Mouse (Mus musculus) monocyte, adult 5-6 weeks (primary cell): ENCODE measurements around the gene Atl3. TPM values are rescaled to one million over a fixed set of nuclear protein-coding genes. Genes with fewer than 3 reads are reported as not detected.
A peak's percentile ranks its signal among the peaks of the same experiment; 100 is the strongest.

Experiments used
- ATAC-seq: fragments of 153-309, 156-312 bp; replicated peaks from 2 replicates; pipeline ENCODE4 v1.8.0; 2017; ENCODE audit warnings: mild to moderate bottlenecking; ENCODE audit not compliant: low TSS enrichment, insufficient number of reproducible peaks, severe bottlenecking, poor library complexity, low FRiP score
- total RNA-seq: library from RNA; stranded (forward); fragments of 200-1000, 200-491, 200-594 nt; gene quantifications from 3 replicates; pipeline ENCODE4 v1.2.3, GENCODE M21; 2017

Atl3 gene
- total RNA-seq, 1 experiment from 2014 or later: 49.7 TPM

DNA sequence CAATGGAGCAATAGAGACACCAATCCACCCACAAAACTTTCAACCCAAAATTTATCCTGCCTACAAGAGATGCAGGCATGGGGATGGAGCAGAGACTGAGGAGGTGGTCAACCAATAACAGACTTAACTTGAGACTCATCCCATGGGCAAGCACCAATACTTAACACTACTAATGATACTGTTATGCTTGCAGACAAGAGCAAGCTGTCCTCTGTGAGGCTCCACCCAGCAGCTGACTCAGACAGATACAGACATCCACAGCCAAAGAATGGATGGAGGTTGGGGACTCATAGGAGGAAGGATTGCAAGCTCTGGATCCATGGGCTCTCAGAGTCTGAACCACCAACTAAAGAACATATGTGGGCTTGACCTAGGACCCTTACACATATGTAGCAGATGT, 59.6 kb downstream of the Atl3 start:
- no peak for ATAC-seq

DNA sequence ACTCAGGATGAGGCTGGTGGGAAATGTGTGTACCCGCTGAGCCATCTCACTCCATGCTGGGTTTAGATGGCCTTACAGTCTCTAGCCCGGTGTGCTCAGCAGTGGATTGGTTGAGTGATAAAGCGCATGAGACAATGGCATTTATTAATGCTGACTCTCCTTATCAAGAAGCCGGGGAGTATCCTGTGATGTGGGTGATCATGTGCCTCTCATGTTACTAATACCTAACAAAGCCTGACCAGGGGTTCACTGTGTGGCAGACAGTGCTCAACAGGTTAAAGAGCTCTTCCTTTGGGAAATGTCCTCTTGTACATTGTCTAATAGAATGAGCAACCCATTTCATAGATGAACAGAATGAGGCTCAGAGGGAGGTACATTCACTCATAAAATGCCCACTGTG, 61.0 kb downstream of the Atl3 start:
- no peak for ATAC-seq

DNA sequence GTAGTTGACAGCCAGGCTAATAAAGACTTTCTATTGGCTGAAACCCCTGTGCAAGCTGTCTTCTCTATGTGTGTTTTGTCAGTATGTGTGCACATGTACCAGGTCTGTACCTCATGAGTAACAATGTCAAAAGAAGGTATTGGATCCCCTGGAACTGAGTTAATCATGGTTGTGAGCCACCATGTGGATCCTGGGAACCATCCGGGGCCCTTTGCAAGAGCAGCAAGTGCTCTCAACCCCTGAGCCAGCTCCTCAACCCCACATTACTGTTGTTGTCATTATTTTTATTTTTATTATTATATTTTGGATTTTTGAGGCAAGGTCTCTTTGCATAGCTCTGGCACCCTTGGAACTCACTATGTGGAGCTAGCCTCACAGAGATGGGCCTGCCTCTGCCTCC, 62.8 kb downstream of the Atl3 start:
- ATAC-seq: no peak

DNA sequence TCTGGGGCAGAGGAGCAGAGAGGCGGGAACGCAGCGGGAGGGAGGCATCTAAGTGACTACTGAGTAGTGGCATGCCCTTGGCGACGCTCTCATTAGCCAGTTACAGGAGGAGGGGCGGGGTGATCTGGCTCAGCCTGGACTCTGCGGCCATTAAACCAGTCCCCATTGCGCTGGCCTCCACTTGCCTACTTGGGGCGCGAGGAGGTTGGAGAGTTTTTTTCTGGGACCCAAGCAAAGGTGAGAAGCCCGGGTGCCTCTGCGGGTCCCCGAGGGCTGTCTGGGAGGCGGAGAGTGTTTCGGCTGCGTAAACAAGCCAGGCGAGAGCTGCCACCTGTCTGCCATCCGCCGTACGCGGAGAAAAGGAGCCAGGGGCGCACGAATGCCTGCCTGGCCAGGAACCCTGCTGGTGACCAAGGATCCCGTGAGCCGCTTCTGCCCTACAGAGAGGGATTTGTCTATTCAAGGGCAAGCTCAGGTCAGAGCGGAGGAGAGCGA, 63.5 kb downstream of the Atl3 start, which contains the start of gene Pla2g16:
Gene Pla2g16, plus strand, starts transcription at position 132 of the 495 bp plus-strand sequence.
- peak; percentile 83 for ATAC-seq

DNA sequence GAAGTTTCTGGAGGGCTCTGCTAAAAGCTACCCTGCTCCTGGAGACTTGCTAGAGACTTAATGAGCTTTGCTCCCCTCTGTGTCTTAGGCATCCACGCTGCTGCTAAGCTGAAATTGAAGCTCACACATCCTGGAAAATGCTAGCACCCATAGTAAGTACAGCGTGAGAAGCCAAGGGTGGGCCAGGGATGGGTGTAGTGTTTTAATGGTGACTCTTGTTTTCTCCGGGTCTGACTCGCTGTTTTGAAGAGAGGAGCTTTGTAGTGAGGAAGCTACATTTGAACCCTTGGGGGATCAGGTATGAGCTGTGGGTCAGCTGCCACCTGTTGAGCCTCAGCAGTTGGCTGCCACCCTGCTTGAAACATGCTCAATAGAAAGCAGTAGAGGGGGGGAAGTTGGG, 64.0 kb downstream of the Atl3 start:
- ATAC-seq: no peak

DNA sequence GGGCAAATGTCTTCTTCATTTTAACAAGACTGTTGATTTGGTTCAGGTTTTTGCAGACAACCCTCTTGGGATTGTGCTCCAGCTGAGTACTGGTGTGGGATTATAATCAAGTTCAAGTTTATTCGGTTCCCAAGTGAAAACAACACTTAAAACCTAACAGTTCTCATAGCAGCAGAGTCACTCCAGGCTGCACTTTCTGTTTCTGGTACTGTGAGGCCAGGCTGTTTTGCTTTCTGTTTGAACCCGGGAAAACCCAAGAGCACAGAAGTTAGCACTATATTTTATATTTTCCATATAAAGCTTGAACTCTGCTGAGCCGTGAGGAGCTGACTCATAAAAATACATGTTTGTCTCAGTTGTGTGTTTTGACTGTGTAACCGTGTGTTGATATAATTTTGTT, 64.8 kb downstream of the Atl3 start:
- ATAC-seq: no peak

DNA sequence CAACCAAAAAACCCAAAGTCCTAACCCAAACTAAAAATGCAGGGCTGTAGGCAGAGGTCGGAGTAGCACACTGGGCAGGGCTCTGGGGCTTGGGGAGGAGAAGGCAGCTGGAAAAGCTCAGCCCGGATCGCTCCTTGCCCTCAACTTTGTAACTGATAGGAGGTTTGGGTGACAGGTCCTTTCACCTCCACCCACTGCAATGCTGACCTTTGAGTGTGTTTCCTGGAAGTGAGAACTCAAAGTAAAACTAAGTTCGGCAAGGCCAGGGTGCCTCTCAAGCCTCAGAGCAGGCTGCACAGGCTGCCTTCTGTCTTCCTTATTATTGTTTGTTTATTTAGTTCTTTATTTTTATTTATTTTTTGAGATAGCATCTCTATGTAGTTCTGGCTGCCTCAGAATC, 66.1 kb downstream of the Atl3 start:
- no peak for ATAC-seq

DNA sequence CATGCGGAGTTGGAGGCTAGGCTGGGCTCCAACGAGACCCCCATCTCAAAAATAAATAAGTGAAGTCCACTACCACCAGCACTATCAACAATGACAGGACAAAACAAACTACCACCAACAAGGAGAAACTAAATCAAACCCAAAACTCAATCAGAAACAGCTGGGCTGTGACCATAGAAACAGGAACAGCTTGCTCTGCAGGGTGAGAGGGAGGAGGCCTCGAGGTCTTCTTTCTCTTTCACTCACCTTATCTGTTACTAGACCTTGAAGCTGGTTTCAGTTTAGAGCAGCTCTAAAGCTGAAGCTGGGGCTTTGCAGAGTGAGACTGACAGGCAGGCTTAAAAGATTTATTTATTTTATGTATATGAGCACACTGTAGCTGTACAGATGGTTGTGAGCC, 67.6 kb downstream of the Atl3 start:
- ATAC-seq: no peak

DNA sequence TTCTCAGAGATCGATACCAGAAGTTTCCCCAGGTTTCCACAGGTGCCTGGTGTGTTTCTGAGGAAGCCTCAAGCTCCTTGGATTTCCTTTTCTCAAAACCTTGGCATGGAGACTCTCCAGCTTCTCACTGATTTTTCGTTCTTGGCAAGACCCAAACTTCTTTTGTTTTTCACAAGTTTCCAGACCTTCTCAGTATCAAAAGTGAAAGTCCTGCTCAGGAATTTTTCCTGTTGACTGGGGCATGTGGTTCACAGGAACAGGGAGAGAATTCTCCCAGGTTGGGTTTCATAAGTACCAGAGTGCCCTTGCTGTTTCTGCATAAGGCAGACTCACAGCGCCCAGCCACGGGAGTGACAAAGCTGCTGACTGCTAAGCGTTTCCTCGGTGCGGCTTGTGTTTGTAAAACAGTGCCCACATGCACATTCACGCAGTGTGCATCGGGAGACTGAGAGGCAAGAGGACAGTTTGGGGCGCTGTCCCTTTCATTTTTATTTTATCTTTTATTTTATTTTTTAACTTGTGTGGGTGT, 68.8 kb downstream of the Atl3 start:
- ATAC-seq: no peak

DNA sequence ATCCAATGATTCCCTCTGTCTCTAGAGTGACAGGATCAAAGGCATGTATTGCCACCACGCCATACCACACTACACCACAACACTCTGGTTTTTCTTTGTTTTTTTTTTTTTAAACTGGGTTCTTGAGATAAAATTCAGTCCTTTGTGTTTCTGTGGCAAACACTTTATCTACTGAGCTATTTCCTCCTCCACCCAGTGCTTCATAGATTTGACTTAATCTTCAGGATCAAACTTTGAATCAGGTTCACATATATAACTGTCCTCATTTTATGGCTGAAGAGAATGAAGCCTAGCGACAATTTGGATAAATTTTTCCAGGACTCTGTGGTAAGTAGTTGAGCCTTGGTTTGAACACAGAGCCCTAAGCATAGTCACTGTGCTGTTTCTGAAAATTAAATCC, 69.8 kb downstream of the Atl3 start:
- ATAC-seq: no peak

DNA sequence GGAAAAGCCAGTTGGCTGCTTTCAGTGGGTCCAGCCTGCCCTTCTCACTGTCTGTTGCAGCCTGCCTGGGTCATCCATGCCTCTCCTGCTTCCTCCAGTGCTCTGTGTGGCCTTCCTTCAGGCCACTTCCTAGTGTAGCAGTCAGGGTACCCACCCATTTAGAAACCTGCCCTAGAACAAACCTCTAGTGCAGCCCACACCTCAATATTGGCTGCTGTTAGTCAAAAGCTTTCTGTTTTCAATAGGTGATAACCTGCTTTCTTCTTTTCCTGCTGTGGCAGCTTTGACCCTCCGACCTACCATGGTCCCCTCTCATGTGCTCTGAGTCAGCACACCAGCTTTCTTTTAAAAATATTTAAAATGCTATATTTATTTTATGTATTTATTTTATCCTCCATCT, 70.6 kb downstream of the Atl3 start:
- no peak for ATAC-seq

DNA sequence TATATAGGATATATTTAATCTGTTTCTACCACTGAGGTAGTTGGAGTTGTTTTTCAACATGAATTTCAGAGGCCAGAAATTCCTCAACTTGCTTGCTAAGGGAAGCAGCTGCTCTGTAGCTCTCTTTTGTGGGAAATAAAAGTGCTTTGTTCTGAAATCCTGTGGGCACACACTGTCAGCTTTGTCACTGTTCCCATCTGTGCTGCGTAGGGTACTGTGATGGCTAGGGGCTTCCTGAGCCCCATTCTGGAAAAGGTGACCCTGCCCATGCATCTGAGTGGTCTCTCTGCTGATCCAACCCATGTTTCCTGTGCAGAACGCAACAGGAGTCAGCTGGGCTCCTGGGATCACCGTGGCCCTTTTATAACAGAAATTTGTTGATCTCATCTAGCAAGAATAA, 73.0 kb downstream of the Atl3 start:
- ATAC-seq: no peak

DNA sequence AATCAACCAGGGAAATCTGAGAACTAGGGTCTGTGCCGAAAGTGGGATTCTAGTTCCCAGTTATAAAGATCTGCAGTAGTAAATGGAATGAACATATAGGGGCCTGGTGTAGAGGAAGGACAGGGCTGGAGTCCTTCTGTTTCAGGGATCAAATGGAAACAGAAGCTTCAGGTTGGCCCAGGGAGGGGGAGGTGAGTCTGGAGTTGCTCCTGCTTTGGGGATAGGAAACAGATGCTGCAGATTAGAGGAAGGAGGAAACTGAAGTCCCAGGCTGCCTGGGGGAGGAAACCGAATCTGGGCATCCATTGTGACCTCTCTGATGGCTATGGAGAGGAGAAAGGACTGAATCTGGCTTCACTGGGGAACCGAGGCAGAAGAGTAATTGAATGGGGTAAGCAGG, 74.5 kb downstream of the Atl3 start:
- ATAC-seq: no peak

DNA sequence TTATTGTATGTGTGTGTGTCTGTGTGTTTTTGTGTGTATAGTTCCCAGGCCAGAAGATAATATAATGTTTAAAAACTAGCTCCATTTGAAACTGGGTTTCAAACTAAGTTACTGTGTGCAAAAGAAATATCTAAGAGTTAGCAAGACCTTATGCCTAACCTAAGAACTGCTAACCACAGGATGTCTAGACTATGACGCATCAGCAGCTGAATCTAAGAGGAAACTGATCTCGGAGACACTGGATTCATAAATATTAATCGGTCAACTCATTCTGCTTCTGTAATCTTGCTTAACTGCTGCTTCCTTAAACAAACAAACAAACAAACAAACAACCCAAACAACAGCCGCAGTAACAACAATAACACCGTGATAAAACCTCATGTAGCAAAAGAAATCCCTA, 75.8 kb downstream of the Atl3 start:
- no peak for ATAC-seq

DNA sequence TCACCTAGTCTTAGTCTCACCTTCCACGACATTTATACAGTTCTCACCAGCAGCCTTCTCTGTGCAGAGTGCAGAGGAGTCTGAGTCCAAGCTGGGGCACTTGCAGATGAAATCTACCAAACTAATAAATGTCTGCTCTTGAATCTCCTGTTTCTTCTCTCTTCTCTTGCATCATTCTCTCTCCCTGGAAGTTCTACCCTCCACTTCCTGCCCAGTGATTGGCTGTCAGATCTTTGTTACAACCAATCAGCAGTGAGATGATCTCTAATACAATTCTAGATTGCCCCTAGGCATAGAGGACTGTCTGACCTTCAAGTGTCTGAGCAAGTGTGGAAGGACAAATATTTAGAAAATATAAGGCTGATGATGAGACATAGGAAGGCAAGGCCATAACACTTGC, 82.3 kb downstream of the Atl3 start:
- ATAC-seq: no peak

DNA sequence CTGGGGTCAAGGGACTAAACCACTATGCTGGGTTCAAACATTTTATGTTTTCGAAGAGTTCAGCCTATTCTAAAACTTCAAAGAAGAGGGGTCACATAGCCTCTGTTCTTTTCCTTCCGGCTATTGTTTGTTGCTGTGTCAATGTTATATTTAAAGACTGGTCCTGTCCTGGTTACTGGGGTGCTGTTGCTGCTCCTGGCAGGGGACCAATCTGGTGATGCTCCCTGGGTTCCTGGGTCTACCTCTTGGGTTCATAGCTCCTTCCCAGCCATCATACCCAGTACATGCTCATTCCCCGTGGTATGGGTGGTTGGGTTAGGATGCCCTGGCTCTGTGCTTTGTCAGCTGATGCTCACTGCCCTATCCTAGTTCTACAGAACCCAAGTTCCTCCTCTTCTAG, 83.9 kb downstream of the Atl3 start:
- no peak for ATAC-seq

DNA sequence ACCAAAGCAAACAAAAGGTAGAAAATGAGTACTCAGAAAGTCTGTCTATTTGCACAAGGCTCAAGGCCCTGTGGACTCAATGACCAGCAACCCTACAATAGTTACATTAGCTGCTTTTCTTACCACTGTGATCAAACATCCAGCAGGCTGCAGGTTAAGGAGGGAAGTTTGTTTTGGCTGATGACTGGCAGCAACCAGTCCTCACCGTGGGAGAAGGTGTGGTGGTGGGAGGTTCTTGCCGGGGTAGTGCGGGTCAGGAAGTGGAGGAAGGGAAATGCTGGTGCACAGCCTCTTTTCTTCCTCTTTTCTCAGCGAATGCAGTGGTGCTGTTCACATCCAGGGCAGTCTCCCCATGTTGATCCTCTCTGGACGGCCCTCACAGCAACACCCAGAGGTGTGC, 87.2 kb downstream of the Atl3 start:
- 0 out of 2 replicates have a peak, but pooled peaks have one; percentile 24 for ATAC-seq

DNA sequence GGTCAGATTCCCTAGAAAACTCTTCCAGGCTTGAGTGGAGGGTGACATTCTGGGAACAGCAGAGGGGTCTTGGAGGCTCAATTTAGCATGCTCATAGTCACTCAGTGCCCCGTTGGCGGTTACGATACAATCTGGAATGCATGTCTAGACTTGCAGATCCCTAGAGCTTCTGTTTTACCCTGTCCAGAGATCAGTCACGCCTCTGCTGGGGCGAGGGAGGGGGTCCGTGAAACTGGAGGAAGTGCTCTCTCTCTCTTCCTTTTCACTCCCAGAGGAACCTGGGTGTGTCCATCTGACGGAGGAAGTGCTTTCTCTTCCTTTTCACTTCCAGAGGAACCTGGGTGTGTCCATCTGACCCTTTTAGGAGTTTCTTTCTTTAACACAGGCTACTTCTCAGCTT, 89.3 kb downstream of the Atl3 start:
- no peak for ATAC-seq

DNA sequence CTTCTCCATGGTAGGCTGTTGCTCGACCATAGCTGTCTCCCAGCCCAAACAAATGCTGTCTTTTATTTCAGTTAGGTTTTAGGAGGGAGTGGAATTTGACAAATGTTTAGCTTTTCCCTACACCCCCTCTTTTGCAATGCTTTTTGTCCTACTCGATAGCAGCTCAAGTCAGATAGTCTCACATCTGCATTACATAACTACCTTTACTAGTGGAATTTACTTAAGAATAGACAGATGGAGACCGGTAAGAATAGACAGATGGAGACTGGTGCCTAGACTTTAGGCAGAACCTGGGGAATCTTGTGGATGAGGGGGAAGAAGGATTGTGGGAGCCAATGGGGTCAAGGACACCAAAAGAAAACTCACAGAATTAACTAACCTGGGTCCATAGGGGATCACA, 89.8 kb downstream of the Atl3 start:
- no peak for ATAC-seq

DNA sequence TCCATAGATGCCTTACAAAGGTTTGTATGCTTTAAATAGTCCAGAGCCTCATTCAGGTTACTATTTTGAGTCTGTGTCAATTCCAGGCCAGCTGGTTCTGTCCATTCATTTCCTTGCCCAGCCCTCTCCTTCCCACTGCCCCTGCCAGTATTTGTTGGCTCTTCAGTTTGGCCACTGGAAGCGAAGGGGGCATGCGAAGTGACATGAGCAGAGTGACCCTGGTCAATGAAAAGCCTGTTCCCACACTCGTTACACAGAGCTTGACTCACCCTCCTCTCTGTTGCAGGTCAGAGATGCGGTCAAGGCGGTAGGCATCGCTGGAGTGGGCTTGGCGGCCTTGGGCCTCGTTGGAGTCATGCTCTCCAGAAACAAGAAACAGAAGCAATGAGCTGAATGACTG, 91.4 kb downstream of the Atl3 start:
- no peak for ATAC-seq

DNA sequence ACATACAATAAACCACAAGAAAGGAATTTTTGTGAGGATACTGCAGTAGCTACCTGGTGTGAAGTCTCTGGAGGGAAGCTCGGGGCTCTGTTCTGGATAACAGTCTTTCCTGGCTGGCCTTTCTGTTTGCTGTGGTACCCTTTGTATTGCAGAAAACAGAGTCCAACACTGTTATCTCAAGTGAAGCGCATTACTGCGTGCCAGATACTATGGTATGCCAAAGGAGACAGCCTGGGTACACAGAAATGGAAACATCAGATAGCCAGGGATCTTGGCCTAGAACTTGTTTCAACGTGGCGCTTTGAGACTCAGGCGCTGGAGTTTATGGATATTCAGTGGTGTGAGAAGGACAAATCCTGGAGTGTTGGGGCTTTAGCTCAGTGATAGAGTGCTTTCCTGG, 91.9 kb downstream of the Atl3 start:
- no peak for ATAC-seq
